ENCODE assay signal across 8 mouse cellular contexts in the genomic region with DNA sequence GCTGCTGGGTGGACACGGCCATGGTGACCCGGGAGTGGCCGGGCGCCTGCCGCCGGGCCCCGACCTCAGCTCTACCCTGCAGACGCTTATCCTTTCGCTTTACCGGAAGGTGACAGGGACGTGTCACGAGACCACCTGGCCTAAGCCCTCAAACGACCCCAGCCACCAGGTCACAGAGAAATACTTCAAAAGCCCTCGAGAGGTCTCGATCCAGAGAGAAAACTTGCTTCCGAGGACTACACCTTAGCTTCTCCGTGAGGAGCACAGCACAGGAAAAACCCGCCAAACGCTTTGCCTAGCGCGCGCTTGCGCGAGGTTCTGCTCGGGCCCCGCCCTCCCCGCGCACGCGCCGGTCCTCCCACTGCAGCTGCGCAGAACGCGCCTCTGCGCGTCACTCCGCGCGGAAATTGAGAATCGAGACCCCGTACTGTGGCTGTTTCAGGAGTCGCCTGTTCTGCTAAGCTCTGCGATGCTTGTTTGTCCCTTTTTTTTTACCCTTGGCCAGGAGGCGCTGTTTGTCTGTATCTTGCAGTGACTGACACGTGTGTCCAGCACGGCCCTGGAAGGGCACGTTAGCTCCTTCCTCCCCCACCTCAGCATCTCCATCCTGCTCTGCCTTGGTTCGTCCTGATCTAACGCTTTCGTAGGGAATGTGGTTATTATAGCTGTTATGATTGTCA. TPM values are rescaled to one million over a fixed set of nuclear protein-coding genes. Genes with fewer than 3 reads are reported as not detected.
DNase-seq lines count a peak whose midpoint lies in the region.

A gene (minus strand): TSS at position 320 of the 680 bp plus-strand sequence.

- H3K4me3 ChIP-seq in megakaryocyte, embryonic 14.5 days (replicated peaks) = peak within 1 kb of the TSS; percentile 96

- H3K4me1 ChIP-seq in megakaryocyte, embryonic 14.5 days = peaks cover 62% of the 10 kb centered on the region

- no peaks in the 10 kb centered on the region for H3K27me3 ChIP-seq in megakaryocyte, embryonic 14.5 days (replicated peaks)

- H3K36me3 ChIP-seq in megakaryocyte, embryonic 14.5 days (replicated peaks; ENCODE audit: low read length) = peaks cover 21% of the 10 kb centered on the region

- DNase-seq in WW6 (ENCODE audit: low read depth, low spot score) = peak; percentile 77
- DNase-seq in cerebellum, postnatal 4 days (ENCODE audit: low spot score in 2 of 2) = peak; percentile 78 to 88
- DNase-seq in gastrocnemius, adult 8-10 months (ENCODE audit: low spot score in 2 of 2) = peak; percentile 72 to 75
- DNase-seq in hindlimb bud, embryonic 11.5 days (ENCODE audit: extremely low spot score, low read depth, low spot score) = peak; percentile 81
- peak; percentile 72 to 74 for DNase-seq in left cerebral cortex, adult 8-10 months (ENCODE audit: low spot score in 2 of 2)
- DNase-seq in right cerebral cortex, postnatal 10 days (ENCODE audit: low spot score in 2 of 2) = peak; percentile 92 to 93
- peak; percentile 89 for DNase-seq in urinary bladder, postnatal 25 days (ENCODE audit: low spot score)

- H3K9me3 ChIP-seq in megakaryocyte, embryonic 14.5 days = no peaks in the 10 kb centered on the region

RNA-seq across cellular contexts. Expression of the gene that starts here (rescaled TPM):
- 1 to 10 TPM; 4.5 to 9.4 (median 7.2) TPM for total RNA-seq in gastrocnemius, adult 8-10 months (2022)
- total RNA-seq in left cerebral cortex, adult 8-10 months (2022) = 1 to 10 TPM; 4.4 to 6.6 (median 5.6) TPM
- 11.0 and 14.1 TPM in 2 replicates for polyA plus RNA-seq in megakaryocyte, embryonic 14.5 days (2012; ENCODE audit: insufficient read depth, low replicate concordance)

Comparison
In these comparisons a context has a peak if more than half of its experiments do, and no peak if none do; other contexts are left out.
1. Peak in every context shown above with its lines: DNase-seq and H3K4me3 ChIP-seq.